Mouse (Mus musculus): ENCODE measurements around the gene Icam2.

GRCm38 (mm10) chr11:106329128-106329527 lies 58.7 kb downstream of the Icam2 start:
- TF ChIP-seq POLR2A (IDR thresholded peaks at IDR 0.05; ENCODE audit: borderline replicate concordance, control insufficient read depth, low read depth, low read length) (no peak), CTCF (IDR thresholded peaks at IDR 0.05; ENCODE audit: control insufficient read depth, insufficient read depth, low read length) (no peak)
